Mouse (Mus musculus): ENCODE data around the gene Nectin3.

GRCm38 (mm10) chr16:46388527-46389414, 109.6 kb downstream of the Nectin3 start:
- TF ChIP-seq POLR2A (IDR thresholded peaks at IDR 0.05; ENCODE audit: low read depth, low read length) (no peak), CTCF (IDR thresholded peaks at IDR 0.05; ENCODE audit: extremely low read depth, insufficient read depth, insufficient read length, insufficient replicate concordance) (no peak)

All from spleen, adult 2 months (tissue).